Mouse (Mus musculus): ENCODE results near the gene Sigmar1. TPM values are rescaled to one million over a fixed set of nuclear protein-coding genes. Genes with fewer than 3 reads are reported as not detected.

Sigmar1 gene
- total and polyA plus RNA-seq, 3 experiments: 26.4 to 97.5 (median 60.7) TPM

GRCm38 (mm10) chr4:41722918-41723351 is 33.0 kb downstream of the Sigmar1 start, which contains the start of gene Dctn3 (continued):
- peak; percentile 65; the same call in 1 of the 2 replicates for TF ChIP-seq POLR2AphosphoS2 (IDR thresholded peaks at IDR 0.05; ENCODE audit: low read depth, low read length)
- TF ChIP-seq PAX5 (IDR thresholded peaks at IDR 0.05; ENCODE audit: low read length): no peak
- no peak for TF ChIP-seq E2F4 (IDR thresholded peaks at IDR 0.05; ENCODE audit: insufficient replicate concordance, low read depth, low read length)
- TF ChIP-seq SMC3 (IDR thresholded peaks at IDR 0.05; ENCODE audit: low read depth, low read length): no peak
- peak; percentile 16; the same call in 1 of the 2 replicates for TF ChIP-seq NRF1 (IDR thresholded peaks at IDR 0.05; ENCODE audit: low read depth, low read length)
- TF ChIP-seq UBTF (IDR thresholded peaks at IDR 0.05; ENCODE audit: low read depth, low read length): no peak
- TF ChIP-seq ELF1 (IDR thresholded peaks at IDR 0.05; ENCODE audit: low read depth, low read length): peak; percentile 99
- TF ChIP-seq HCFC1 (IDR thresholded peaks at IDR 0.05; ENCODE audit: low read depth, low read length): peak; percentile 87
- peak; percentile 91 for TF ChIP-seq NELFE (IDR thresholded peaks at IDR 0.05; ENCODE audit: low read depth, low read length)

GRCm38 (mm10) chr4:41716834-41717233 is 39.1 kb downstream of the Sigmar1 start:
- Histone ChIP-seq H3K27me3 (replicated peaks) (no peaks in the 10 kb centered on the region), H3K9me3 (replicated peaks; ENCODE audit: low read length) (no peaks in the 10 kb centered on the region), H3K27ac (ENCODE audit: insufficient read depth, low read depth) (no peak overlapping the region), H3K4me1 (ENCODE audit: control insufficient read depth in 1 of 2, insufficient read depth in 2 of 2) (peaks cover 7 to 17% of the 10 kb centered on the region in 2 experiments), H3K4me3 (replicated peaks in 1 of 3; ENCODE audit: low read depth in 2 of 3, low read length in 2 of 3, poor library complexity in 1 of 3) (no peak overlapping the region), H3K9ac (ENCODE audit: insufficient read depth, low read depth) (no peak overlapping the region), H3K79me2 (replicated peaks; ENCODE audit: control insufficient read depth, extremely low read depth, insufficient read depth, poor library complexity, severe bottlenecking) (peaks cover 9% of the 10 kb centered on the region), H3K4me2 (ENCODE audit: insufficient read depth, low read depth, poor library complexity, severe bottlenecking) (no peak overlapping the region), H3K36me3 (replicated peaks in 1 of 2; ENCODE audit: control insufficient read depth in 1 of 2, insufficient read depth in 1 of 2, low read length in 1 of 2) (peaks cover 50 to 71% of the 10 kb centered on the region in 2 experiments)
- no peak for TF ChIP-seq ZNF384 (IDR thresholded peaks at IDR 0.05; ENCODE audit: low read depth, low read length)
- TF ChIP-seq CTCF (conservative IDR thresholded peaks at IDR 0.05 in 1 of 2, IDR thresholded peaks at IDR 0.05 in 1 of 2; ENCODE audit: low read depth in 2 of 2, low read length in 2 of 2): no peak
- TF ChIP-seq USF1 (IDR thresholded peaks at IDR 0.05; ENCODE audit: low read depth, low read length): no peak
- TF ChIP-seq MEF2A (IDR thresholded peaks at IDR 0.05; ENCODE audit: borderline replicate concordance, low read depth, low read length): no peak
- TF ChIP-seq E2F4 (IDR thresholded peaks at IDR 0.05; ENCODE audit: insufficient replicate concordance, low read depth, low read length): no peak
- no peak for TF ChIP-seq GABPA (IDR thresholded peaks at IDR 0.05; ENCODE audit: insufficient replicate concordance, low read depth, low read length)
- no peak for TF ChIP-seq TBP (conservative IDR thresholded peaks at IDR 0.05; ENCODE audit: low read depth, low read length)
- TF ChIP-seq NRF1 (IDR thresholded peaks at IDR 0.05; ENCODE audit: low read depth, low read length): no peak
- TF ChIP-seq EP300 (IDR thresholded peaks at IDR 0.05; ENCODE audit: low read length): no peak
- TF ChIP-seq UBTF (IDR thresholded peaks at IDR 0.05; ENCODE audit: low read depth, low read length): no peak
- TF ChIP-seq JUN (IDR thresholded peaks at IDR 0.05; ENCODE audit: insufficient read depth, low read depth, low read length): no peak
- no peak for TF ChIP-seq PAX5 (IDR thresholded peaks at IDR 0.05; ENCODE audit: low read length)
- no peak for TF ChIP-seq RCOR1 (conservative IDR thresholded peaks at IDR 0.05; ENCODE audit: low read depth, low read length)
- TF ChIP-seq CHD2 (IDR thresholded peaks at IDR 0.05; ENCODE audit: low read length): no peak
- no peak for TF ChIP-seq MAFK (IDR thresholded peaks at IDR 0.05; ENCODE audit: insufficient replicate concordance, low read length)
- no peak for TF ChIP-seq JUND (conservative IDR thresholded peaks at IDR 0.05; ENCODE audit: low read depth, low read length)
- no peak for TF ChIP-seq SMC3 (IDR thresholded peaks at IDR 0.05; ENCODE audit: low read depth, low read length)
- in situ Hi-C loops (cut with MboI; ENCODE audit: low pct_ligation_motif_present, low pct_unique_long_range_greater_than_20kb, low sequenced_read_pairs): no loop called here
- no peak for DNase-seq (ENCODE audit: extremely low read depth)
- dilution Hi-C loops (cut with MboI; ENCODE audit: extremely low pct_ligation_motif_present, extremely low pct_unique_long_range_greater_than_20kb, low sequenced_read_pairs): no loop called here

All from CH12.LX (cell line).